Mouse (Mus musculus): ENCODE results near the gene D630003M21Rik. TPM values are rescaled to one million over a fixed set of nuclear protein-coding genes. Genes with fewer than 3 reads are reported as not detected.

D630003M21Rik gene
- total RNA-seq, 1 experiment: 0.89 TPM

- no peak overlapping the region for H3K27ac ChIP-seq (ENCODE audit: insufficient read depth, low read depth, low read length, poor library complexity, severe bottlenecking)
- no peak for TF ChIP-seq CHD2 (IDR thresholded peaks at IDR 0.05; ENCODE audit: low read depth, low read length)
- in situ Hi-C loops (cut with MboI; ENCODE audit: low sequenced_read_pairs in 2 of 2, unreplicated experiment in 2 of 2): no loop called here
- H3K9me3 ChIP-seq (ENCODE audit: control insufficient read depth, insufficient read depth, low read depth, low read length): no peaks in the 10 kb centered on the region
- H3K9ac ChIP-seq (ENCODE audit: insufficient read depth, low read depth, low read length, poor library complexity, severe bottlenecking): no peak overlapping the region
- H3K36me3 ChIP-seq (ENCODE audit: control insufficient read depth, insufficient read depth, low read length, poor library complexity, severe bottlenecking): no peaks in the 10 kb centered on the region
- peaks cover 0 to 3% of the 10 kb centered on the region in 2 experiments; a peak in 1 of 4 replicates for H3K4me1 ChIP-seq (ENCODE audit: control insufficient read depth in 2 of 2, insufficient read depth in 2 of 2, low read length in 2 of 2, poor library complexity in 1 of 2)
- no peak for DNase-seq (ENCODE audit: low read depth, low spot score)
- no peak overlapping the region for H3K4me3 ChIP-seq (ENCODE audit: insufficient read depth in 1 of 2, low read depth in 1 of 2, low read length in 2 of 2, poor library complexity in 1 of 2, severe bottlenecking in 1 of 2)
Measured at GRCm38 (mm10) chr2:158142981-158143380, 86.0 kb downstream of the D630003M21Rik start.

- Histone ChIP-seq H3K36me3 (ENCODE audit: control insufficient read depth, insufficient read depth, low read length, poor library complexity, severe bottlenecking) (no peaks in the 10 kb centered on the region), H3K9me3 (ENCODE audit: control insufficient read depth, insufficient read depth, low read depth, low read length) (no peaks in the 10 kb centered on the region), H3K27ac (ENCODE audit: insufficient read depth, low read depth, low read length, poor library complexity, severe bottlenecking) (no peak overlapping the region), H3K9ac (ENCODE audit: insufficient read depth, low read depth, low read length, poor library complexity, severe bottlenecking) (no peak overlapping the region), H3K4me1 (ENCODE audit: control insufficient read depth in 2 of 2, insufficient read depth in 2 of 2, low read length in 2 of 2, poor library complexity in 1 of 2) (peaks cover 0 to 3% of the 10 kb centered on the region in 2 experiments; a peak in 1 of 4 replicates), H3K4me3 (ENCODE audit: insufficient read depth in 1 of 2, low read depth in 1 of 2, low read length in 2 of 2, poor library complexity in 1 of 2, severe bottlenecking in 1 of 2) (no peak overlapping the region)
- in situ Hi-C loops (cut with MboI; ENCODE audit: low sequenced_read_pairs in 2 of 2, unreplicated experiment in 2 of 2): no loop called here
- DNase-seq (ENCODE audit: low read depth, low spot score): no peak
- TF ChIP-seq CHD2 (IDR thresholded peaks at IDR 0.05; ENCODE audit: low read depth, low read length) (no peak), ZC3H11A (IDR thresholded peaks at IDR 0.05; ENCODE audit: borderline replicate concordance, low read depth, low read length) (no peak), HCFC1 (IDR thresholded peaks at IDR 0.05; ENCODE audit: borderline replicate concordance, insufficient read depth, low read length) (no peak), MAFK (IDR thresholded peaks at IDR 0.05; ENCODE audit: insufficient read depth, low read depth, low read length) (no peak), ZNF384 (IDR thresholded peaks at IDR 0.05; ENCODE audit: low read depth, low read length) (no peak)
Measured at GRCm38 (mm10) chr2:158141690-158142440, 87.2 kb downstream of the D630003M21Rik start.

- H3K36me3 ChIP-seq (ENCODE audit: control insufficient read depth, insufficient read depth, low read length, poor library complexity, severe bottlenecking): no peaks in the 10 kb centered on the region
- H3K4me1 ChIP-seq (ENCODE audit: control insufficient read depth in 2 of 2, insufficient read depth in 2 of 2, low read length in 2 of 2, poor library complexity in 1 of 2): peaks cover 0 to 3% of the 10 kb centered on the region in 2 experiments; a peak in 1 of 4 replicates
- H3K9me3 ChIP-seq (ENCODE audit: control insufficient read depth, insufficient read depth, low read depth, low read length): no peaks in the 10 kb centered on the region
- in situ Hi-C loops (cut with MboI; ENCODE audit: low sequenced_read_pairs in 2 of 2, unreplicated experiment in 2 of 2): no loop called here
- H3K9ac ChIP-seq (ENCODE audit: insufficient read depth, low read depth, low read length, poor library complexity, severe bottlenecking): no peak overlapping the region
- no peak overlapping the region for H3K27ac ChIP-seq (ENCODE audit: insufficient read depth, low read depth, low read length, poor library complexity, severe bottlenecking)
- no peak overlapping the region for H3K4me3 ChIP-seq (ENCODE audit: insufficient read depth in 1 of 2, low read depth in 1 of 2, low read length in 2 of 2, poor library complexity in 1 of 2, severe bottlenecking in 1 of 2)
- no peak for TF ChIP-seq ZC3H11A (IDR thresholded peaks at IDR 0.05; ENCODE audit: borderline replicate concordance, low read depth, low read length)
- TF ChIP-seq MAFK (IDR thresholded peaks at IDR 0.05; ENCODE audit: insufficient read depth, low read depth, low read length): no peak
- TF ChIP-seq ZNF384 (IDR thresholded peaks at IDR 0.05; ENCODE audit: low read depth, low read length): no peak
- no peak for TF ChIP-seq CHD2 (IDR thresholded peaks at IDR 0.05; ENCODE audit: low read depth, low read length)
- TF ChIP-seq HCFC1 (IDR thresholded peaks at IDR 0.05; ENCODE audit: borderline replicate concordance, insufficient read depth, low read length): no peak
- DNase-seq (ENCODE audit: low read depth, low spot score): no peak
Measured at GRCm38 (mm10) chr2:158141271-158141670, 87.8 kb downstream of the D630003M21Rik start.

GRCm38 (mm10) chr2:158140664-158141063 lies 88.4 kb downstream of the D630003M21Rik start:
- TF ChIP-seq ZNF384 (IDR thresholded peaks at IDR 0.05; ENCODE audit: low read depth, low read length): no peak
- no peak for TF ChIP-seq ZC3H11A (IDR thresholded peaks at IDR 0.05; ENCODE audit: borderline replicate concordance, low read depth, low read length)
- no peak for TF ChIP-seq MAFK (IDR thresholded peaks at IDR 0.05; ENCODE audit: insufficient read depth, low read depth, low read length)
- no peak for TF ChIP-seq HCFC1 (IDR thresholded peaks at IDR 0.05; ENCODE audit: borderline replicate concordance, insufficient read depth, low read length)
- TF ChIP-seq CHD2 (IDR thresholded peaks at IDR 0.05; ENCODE audit: low read depth, low read length): no peak
- no peaks in the 10 kb centered on the region for H3K36me3 ChIP-seq (ENCODE audit: control insufficient read depth, insufficient read depth, low read length, poor library complexity, severe bottlenecking)
- H3K9ac ChIP-seq (ENCODE audit: insufficient read depth, low read depth, low read length, poor library complexity, severe bottlenecking): no peak overlapping the region
- in situ Hi-C loops (cut with MboI; ENCODE audit: low sequenced_read_pairs in 2 of 2, unreplicated experiment in 2 of 2): no loop called here
- H3K4me1 ChIP-seq (ENCODE audit: control insufficient read depth in 2 of 2, insufficient read depth in 2 of 2, low read length in 2 of 2, poor library complexity in 1 of 2): 0 out of 4 replicates have a peak, but pooled peaks cover 0 to under 1% of the 10 kb centered on the region in 2 experiments
- no peak for DNase-seq (ENCODE audit: low read depth, low spot score)
- no peak overlapping the region for H3K4me3 ChIP-seq (ENCODE audit: insufficient read depth in 1 of 2, low read depth in 1 of 2, low read length in 2 of 2, poor library complexity in 1 of 2, severe bottlenecking in 1 of 2)
- H3K9me3 ChIP-seq (ENCODE audit: control insufficient read depth, insufficient read depth, low read depth, low read length): no peaks in the 10 kb centered on the region
- H3K27ac ChIP-seq (ENCODE audit: insufficient read depth, low read depth, low read length, poor library complexity, severe bottlenecking): no peak overlapping the region
